Mouse (Mus musculus): ENCODE measurements around the gene Sys1. TPM values are rescaled to one million over a fixed set of nuclear protein-coding genes. Genes with fewer than 3 reads are reported as not detected.

The Sys1 gene
- polyA plus RNA-seq, 1 experiment from 2014 or later, result 86.6 TPM

GRCm38 (mm10) chr2:164431676-164432465 lies 24.9 kb upstream of the Sys1 start:
- no peaks in the 10 kb centered on the region for H3K4me1 ChIP-seq (ENCODE audit: control insufficient read depth, insufficient read depth, low read length)
- no peaks in the 10 kb centered on the region for H3K9me3 ChIP-seq (replicated peaks; ENCODE audit: control insufficient read depth, low read length)
- ATAC-seq (no peak), DNase-seq (ENCODE audit: low spot score) (no peak)
- H3K36me3 ChIP-seq (ENCODE audit: control insufficient read depth, insufficient read depth, low read length), result no peaks in the 10 kb centered on the region
- WGBS, result 69% methylated on average over 9 of the region's 9 CpGs
- no peak overlapping the region for H3K27ac ChIP-seq (ENCODE audit: low read depth, low read length)
- H3K4me3 ChIP-seq (ENCODE audit: low read depth, low read length), result no peak overlapping the region
- H3K27me3 ChIP-seq (replicated peaks; ENCODE audit: control insufficient read depth, insufficient read depth, low read length), result no peaks in the 10 kb centered on the region
- H3K4me2 ChIP-seq (ENCODE audit: low read length), result no peak overlapping the region
- H3K9ac ChIP-seq (ENCODE audit: low read length), result no peak overlapping the region

GRCm38 (mm10) chr2:164432541-164433191 lies 24.1 kb upstream of the Sys1 start:
- no peaks in the 10 kb centered on the region for H3K27me3 ChIP-seq (replicated peaks; ENCODE audit: control insufficient read depth, insufficient read depth, low read length)
- H3K9me3 ChIP-seq (replicated peaks; ENCODE audit: control insufficient read depth, low read length), result no peaks in the 10 kb centered on the region
- H3K27ac ChIP-seq (ENCODE audit: low read depth, low read length), result no peak overlapping the region
- WGBS, result 41% methylated on average over 22 of the region's 22 CpGs
- no peak overlapping the region for H3K4me3 ChIP-seq (ENCODE audit: low read depth, low read length)
- no peak overlapping the region for H3K4me2 ChIP-seq (ENCODE audit: low read length)
- H3K4me1 ChIP-seq (ENCODE audit: control insufficient read depth, insufficient read depth, low read length), result no peaks in the 10 kb centered on the region
- no peak overlapping the region for H3K9ac ChIP-seq (ENCODE audit: low read length)
- no peaks in the 10 kb centered on the region for H3K36me3 ChIP-seq (ENCODE audit: control insufficient read depth, insufficient read depth, low read length)
- no peak for DNase-seq (ENCODE audit: low spot score)
- ATAC-seq, result no peak

DNA sequence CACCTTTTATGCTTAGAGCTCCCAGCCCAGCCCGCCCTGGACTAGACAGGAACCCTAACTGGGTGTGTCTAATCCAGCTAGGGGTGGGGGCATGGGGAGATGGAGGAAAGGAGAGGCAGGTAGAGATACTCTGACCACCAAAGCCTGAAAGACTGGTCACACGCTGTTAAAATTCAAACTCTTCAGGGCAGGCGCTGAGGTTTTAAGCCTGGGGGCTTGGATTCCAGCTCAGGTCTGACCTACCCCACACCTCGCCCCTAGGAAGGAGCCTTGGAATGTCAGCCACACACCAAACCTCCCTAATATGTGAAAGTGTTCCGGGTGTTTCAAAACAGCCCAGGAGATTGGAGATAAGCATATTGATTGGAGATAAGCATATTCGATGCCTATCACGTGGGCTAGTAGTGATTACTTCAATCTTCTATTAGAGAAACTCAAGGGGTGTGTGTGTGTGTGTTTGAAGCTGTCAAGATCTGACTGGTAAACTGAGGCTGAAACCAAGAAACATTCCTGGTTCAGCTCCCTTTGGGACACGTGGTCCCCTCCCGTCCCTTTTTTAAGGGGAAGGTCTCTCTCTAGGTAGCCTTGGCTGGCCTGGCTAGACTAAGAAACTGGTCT lies 23.4 kb upstream of the Sys1 start:
- WGBS, result 86% methylated on average over 9 of the region's 9 CpGs
- no peak overlapping the region for H3K4me2 ChIP-seq (ENCODE audit: low read length)
- H3K27me3 ChIP-seq (replicated peaks; ENCODE audit: control insufficient read depth, insufficient read depth, low read length), result no peaks in the 10 kb centered on the region
- no peak overlapping the region for H3K27ac ChIP-seq (ENCODE audit: low read depth, low read length)
- H3K4me3 ChIP-seq (ENCODE audit: low read depth, low read length), result no peak overlapping the region
- no peaks in the 10 kb centered on the region for H3K36me3 ChIP-seq (ENCODE audit: control insufficient read depth, insufficient read depth, low read length)
- DNase-seq (ENCODE audit: low spot score) (no peak), ATAC-seq (no peak)
- H3K9ac ChIP-seq (ENCODE audit: low read length), result no peak overlapping the region
- H3K9me3 ChIP-seq (replicated peaks; ENCODE audit: control insufficient read depth, low read length), result no peaks in the 10 kb centered on the region
- no peaks in the 10 kb centered on the region for H3K4me1 ChIP-seq (ENCODE audit: control insufficient read depth, insufficient read depth, low read length)

DNA sequence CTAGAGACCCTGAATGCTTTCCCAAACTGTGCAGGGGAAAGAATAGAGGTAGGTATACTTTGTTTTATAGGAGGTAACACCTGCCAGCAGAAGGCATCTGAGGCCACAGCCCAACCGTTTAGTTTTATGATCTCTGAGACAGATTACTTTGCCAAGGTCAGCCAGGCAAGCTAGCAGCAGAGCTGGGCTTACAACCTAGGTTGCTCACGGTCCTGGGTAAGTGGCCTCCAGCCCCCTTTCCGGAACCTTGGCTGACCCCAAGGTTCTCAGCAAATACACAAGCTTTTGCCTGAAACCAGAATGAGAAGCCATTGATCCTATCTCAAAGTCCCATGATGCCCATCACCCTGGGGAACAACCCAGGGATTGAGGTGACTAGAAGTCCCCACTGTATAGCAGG lies 22.1 kb upstream of the Sys1 start:
- no peak for DNase-seq (ENCODE audit: low spot score)
- Histone ChIP-seq H3K9ac (ENCODE audit: low read length) (no peak overlapping the region), H3K4me3 (ENCODE audit: low read depth, low read length) (no peak overlapping the region), H3K27me3 (replicated peaks; ENCODE audit: control insufficient read depth, insufficient read depth, low read length) (no peaks in the 10 kb centered on the region), H3K9me3 (replicated peaks; ENCODE audit: control insufficient read depth, low read length) (no peaks in the 10 kb centered on the region), H3K36me3 (ENCODE audit: control insufficient read depth, insufficient read depth, low read length) (no peaks in the 10 kb centered on the region), H3K4me1 (ENCODE audit: control insufficient read depth, insufficient read depth, low read length) (no peaks in the 10 kb centered on the region), H3K27ac (ENCODE audit: low read depth, low read length) (no peak overlapping the region), H3K4me2 (ENCODE audit: low read length) (no peak overlapping the region)
- ATAC-seq, result no peak
- WGBS, result 90% methylated on average over 3 of the region's 3 CpGs

- 64% methylated on average over 5 of the region's 5 CpGs for WGBS
- Histone ChIP-seq H3K27ac (ENCODE audit: low read depth, low read length) (no peak overlapping the region), H3K4me2 (ENCODE audit: low read length) (no peak overlapping the region), H3K9me3 (replicated peaks; ENCODE audit: control insufficient read depth, low read length) (no peaks in the 10 kb centered on the region), H3K4me1 (ENCODE audit: control insufficient read depth, insufficient read depth, low read length) (no peaks in the 10 kb centered on the region), H3K36me3 (ENCODE audit: control insufficient read depth, insufficient read depth, low read length) (no peaks in the 10 kb centered on the region), H3K9ac (ENCODE audit: low read length) (no peak overlapping the region), H3K27me3 (replicated peaks; ENCODE audit: control insufficient read depth, insufficient read depth, low read length) (no peaks in the 10 kb centered on the region), H3K4me3 (ENCODE audit: low read depth, low read length) (no peak overlapping the region)
- no peak for ATAC-seq
- no peak for DNase-seq (ENCODE audit: low spot score)
Measured at GRCm38 (mm10) chr2:164435216-164436090, 21.3 kb upstream of the Sys1 start.

GRCm38 (mm10) chr2:164436215-164436913 lies 20.4 kb upstream of the Sys1 start:
- Histone ChIP-seq H3K36me3 (ENCODE audit: control insufficient read depth, insufficient read depth, low read length) (no peaks in the 10 kb centered on the region), H3K4me1 (ENCODE audit: control insufficient read depth, insufficient read depth, low read length) (no peaks in the 10 kb centered on the region), H3K27me3 (replicated peaks; ENCODE audit: control insufficient read depth, insufficient read depth, low read length) (no peaks in the 10 kb centered on the region), H3K27ac (ENCODE audit: low read depth, low read length) (no peak overlapping the region), H3K4me2 (ENCODE audit: low read length) (no peak overlapping the region), H3K9ac (ENCODE audit: low read length) (no peak overlapping the region), H3K9me3 (replicated peaks; ENCODE audit: control insufficient read depth, low read length) (no peaks in the 10 kb centered on the region), H3K4me3 (ENCODE audit: low read depth, low read length) (no peak overlapping the region)
- WGBS, result 21% methylated on average over 8 of the region's 8 CpGs
- ATAC-seq (no peak), DNase-seq (ENCODE audit: low spot score) (no peak)

DNA sequence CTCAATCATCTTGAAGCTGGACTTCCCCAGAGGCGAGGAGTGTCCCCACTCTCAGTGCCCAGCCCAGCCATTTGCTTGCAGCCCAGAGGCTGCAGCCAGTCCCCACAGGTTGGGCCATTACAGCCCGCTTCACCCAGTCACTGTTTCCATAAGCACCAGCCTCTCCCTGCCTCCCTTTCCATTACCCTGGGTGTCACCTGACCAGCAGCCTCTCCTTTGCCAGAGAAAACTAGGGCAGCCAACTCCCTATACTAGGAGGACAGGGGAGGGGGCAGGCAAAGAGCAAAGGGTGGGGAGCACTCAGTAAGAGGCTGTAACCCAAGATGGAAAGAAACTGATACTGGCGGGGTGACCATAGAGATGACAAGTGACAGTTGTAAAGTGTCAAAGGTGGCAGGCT lies 19.8 kb upstream of the Sys1 start:
- Histone ChIP-seq H3K4me3 (ENCODE audit: low read depth, low read length) (no peak overlapping the region), H3K27ac (ENCODE audit: low read depth, low read length) (no peak overlapping the region), H3K9me3 (replicated peaks; ENCODE audit: control insufficient read depth, low read length) (no peaks in the 10 kb centered on the region), H3K27me3 (replicated peaks; ENCODE audit: control insufficient read depth, insufficient read depth, low read length) (no peaks in the 10 kb centered on the region), H3K36me3 (ENCODE audit: control insufficient read depth, insufficient read depth, low read length) (no peaks in the 10 kb centered on the region), H3K4me1 (ENCODE audit: control insufficient read depth, insufficient read depth, low read length) (peaks cover under 1% of the 10 kb centered on the region; the same call in 1 of the 2 replicates), H3K4me2 (ENCODE audit: low read length) (no peak overlapping the region), H3K9ac (ENCODE audit: low read length) (no peak overlapping the region)
- no peak for DNase-seq (ENCODE audit: low spot score)
- ATAC-seq, result no peak
- WGBS, result 63% methylated on average over 3 of the region's 3 CpGs

- 0 out of 2 replicates have a peak, but pooled peaks cover 4% of the 10 kb centered on the region for H3K27me3 ChIP-seq (replicated peaks; ENCODE audit: control insufficient read depth, insufficient read depth, low read length)
- DNase-seq (ENCODE audit: low spot score) (no peak), ATAC-seq (no peak)
- H3K4me3 ChIP-seq (ENCODE audit: low read depth, low read length), result no peak overlapping the region
- peaks cover 6% of the 10 kb centered on the region for H3K4me1 ChIP-seq (ENCODE audit: control insufficient read depth, insufficient read depth, low read length)
- no peak overlapping the region for H3K27ac ChIP-seq (ENCODE audit: low read depth, low read length)
- H3K4me2 ChIP-seq (ENCODE audit: low read length), result no peak overlapping the region
- WGBS, result 83% methylated on average over 6 of the region's 6 CpGs
- no peaks in the 10 kb centered on the region for H3K36me3 ChIP-seq (ENCODE audit: control insufficient read depth, insufficient read depth, low read length)
- H3K9me3 ChIP-seq (replicated peaks; ENCODE audit: control insufficient read depth, low read length), result no peaks in the 10 kb centered on the region
- H3K9ac ChIP-seq (ENCODE audit: low read length), result no peak overlapping the region
Measured at GRCm38 (mm10) chr2:164437710-164438109, 19.1 kb upstream of the Sys1 start.

All from forebrain, embryonic 14.5 days (tissue).